Mouse (Mus musculus): ENCODE measurements around the gene Gp2. TPM values are rescaled to one million over a fixed set of nuclear protein-coding genes. Genes with fewer than 3 reads are reported as not detected.

The Gp2 gene
- polyA plus RNA-seq (2014; fragmentation: Nextera tagmentation; extraction: Ambion mirVana): not detected in 2 replicates

- no peaks in the 10 kb centered on the region for H3K27me3 ChIP-seq (ENCODE audit: control insufficient read depth, insufficient read depth, low read length)
- H3K36me3 ChIP-seq (ENCODE audit: control insufficient read depth, insufficient read depth, low read length): no peaks in the 10 kb centered on the region
- no peak within 1 kb of the TSS for H3K27ac ChIP-seq (ENCODE audit: low read depth, low read length)
- 88% methylated on average over 6 of the region's 6 CpGs for WGBS (ENCODE audit: insufficient replicate concordance)
- no peak within 1 kb of the TSS for H3K9ac ChIP-seq (ENCODE audit: low read depth, low read length)
- no peaks in the 10 kb centered on the region for H3K4me1 ChIP-seq (ENCODE audit: control insufficient read depth, insufficient read depth, low read length)
- ATAC-seq (replicated peaks; ENCODE audit: insufficient number of reproducible peaks, low FRiP score, low TSS enrichment): no peak
- H3K4me2 ChIP-seq: no peak within 1 kb of the TSS
- H3K4me3 ChIP-seq (ENCODE audit: low read depth, low read length): no peak within 1 kb of the TSS
- no peaks in the 10 kb centered on the region for H3K9me3 ChIP-seq (replicated peaks; ENCODE audit: control insufficient read depth, low read length)
Measured at GRCm38 (mm10) chr7:119459185-119459584, at the start of gene Gp2. Gp2 (minus strand) TSS chr7:119459285.

GRCm38 (mm10) chr7:119490041-119490780 lies 31.1 kb upstream of the Gp2 start:
- Histone ChIP-seq H3K4me2 (no peak overlapping the region), H3K27ac (ENCODE audit: low read depth, low read length) (no peak overlapping the region), H3K4me3 (ENCODE audit: low read depth, low read length) (no peak overlapping the region), H3K36me3 (ENCODE audit: control insufficient read depth, insufficient read depth, low read length) (no peaks in the 10 kb centered on the region), H3K9ac (ENCODE audit: low read depth, low read length) (no peak overlapping the region), H3K4me1 (ENCODE audit: control insufficient read depth, insufficient read depth, low read length) (no peaks in the 10 kb centered on the region), H3K27me3 (ENCODE audit: control insufficient read depth, insufficient read depth, low read length) (no peaks in the 10 kb centered on the region), H3K9me3 (replicated peaks; ENCODE audit: control insufficient read depth, low read length) (no peaks in the 10 kb centered on the region)
- WGBS (ENCODE audit: insufficient replicate concordance): 70% methylated on average over 4 of the region's 4 CpGs
- ATAC-seq (replicated peaks; ENCODE audit: insufficient number of reproducible peaks, low FRiP score, low TSS enrichment): no peak

- Histone ChIP-seq H3K9ac (ENCODE audit: low read depth, low read length) (no peak overlapping the region), H3K4me1 (ENCODE audit: control insufficient read depth, insufficient read depth, low read length) (no peaks in the 10 kb centered on the region), H3K27ac (ENCODE audit: low read depth, low read length) (no peak overlapping the region), H3K27me3 (ENCODE audit: control insufficient read depth, insufficient read depth, low read length) (no peaks in the 10 kb centered on the region), H3K9me3 (replicated peaks; ENCODE audit: control insufficient read depth, low read length) (no peaks in the 10 kb centered on the region), H3K4me3 (ENCODE audit: low read depth, low read length) (no peak overlapping the region), H3K4me2 (no peak overlapping the region), H3K36me3 (ENCODE audit: control insufficient read depth, insufficient read depth, low read length) (no peaks in the 10 kb centered on the region)
- ATAC-seq (replicated peaks; ENCODE audit: insufficient number of reproducible peaks, low FRiP score, low TSS enrichment): no peak
- WGBS (ENCODE audit: insufficient replicate concordance): 84% methylated on average over 5 of the region's 5 CpGs
Measured at GRCm38 (mm10) chr7:119486683-119487082, 27.6 kb upstream of the Gp2 start.

GRCm38 (mm10) chr7:119484154-119484553 lies 25.1 kb upstream of the Gp2 start:
- Histone ChIP-seq H3K9me3 (replicated peaks; ENCODE audit: control insufficient read depth, low read length) (no peaks in the 10 kb centered on the region), H3K4me2 (no peak overlapping the region), H3K36me3 (ENCODE audit: control insufficient read depth, insufficient read depth, low read length) (no peaks in the 10 kb centered on the region), H3K27ac (ENCODE audit: low read depth, low read length) (no peak overlapping the region), H3K4me1 (ENCODE audit: control insufficient read depth, insufficient read depth, low read length) (no peaks in the 10 kb centered on the region), H3K27me3 (ENCODE audit: control insufficient read depth, insufficient read depth, low read length) (no peaks in the 10 kb centered on the region), H3K4me3 (ENCODE audit: low read depth, low read length) (no peak overlapping the region), H3K9ac (ENCODE audit: low read depth, low read length) (no peak overlapping the region)
- 73% methylated on average over 4 of the region's 4 CpGs for WGBS (ENCODE audit: insufficient replicate concordance)
- no peak for ATAC-seq (replicated peaks; ENCODE audit: insufficient number of reproducible peaks, low FRiP score, low TSS enrichment)

GRCm38 (mm10) chr7:119479256-119479655 lies 20.2 kb upstream of the Gp2 start, which contains the start of gene Umod:
Umod (minus strand) TSS chr7:119479282.
- no peaks in the 10 kb centered on the region for H3K36me3 ChIP-seq (ENCODE audit: control insufficient read depth, insufficient read depth, low read length)
- H3K4me2 ChIP-seq: no peak within 1 kb of the TSS
- no peaks in the 10 kb centered on the region for H3K9me3 ChIP-seq (replicated peaks; ENCODE audit: control insufficient read depth, low read length)
- no peak within 1 kb of the TSS for H3K4me3 ChIP-seq (ENCODE audit: low read depth, low read length)
- no peaks in the 10 kb centered on the region for H3K27me3 ChIP-seq (ENCODE audit: control insufficient read depth, insufficient read depth, low read length)
- no peak for ATAC-seq (replicated peaks; ENCODE audit: insufficient number of reproducible peaks, low FRiP score, low TSS enrichment)
- H3K4me1 ChIP-seq (ENCODE audit: control insufficient read depth, insufficient read depth, low read length): no peaks in the 10 kb centered on the region
- no peak within 1 kb of the TSS for H3K27ac ChIP-seq (ENCODE audit: low read depth, low read length)
- no peak within 1 kb of the TSS for H3K9ac ChIP-seq (ENCODE audit: low read depth, low read length)

GRCm38 (mm10) chr7:119476500-119477389 lies 17.7 kb upstream of the Gp2 start:
- Histone ChIP-seq H3K27ac (ENCODE audit: low read depth, low read length) (no peak overlapping the region), H3K9me3 (replicated peaks; ENCODE audit: control insufficient read depth, low read length) (no peaks in the 10 kb centered on the region), H3K4me1 (ENCODE audit: control insufficient read depth, insufficient read depth, low read length) (no peaks in the 10 kb centered on the region), H3K9ac (ENCODE audit: low read depth, low read length) (no peak overlapping the region), H3K4me3 (ENCODE audit: low read depth, low read length) (no peak overlapping the region), H3K27me3 (ENCODE audit: control insufficient read depth, insufficient read depth, low read length) (no peaks in the 10 kb centered on the region), H3K4me2 (no peak overlapping the region), H3K36me3 (ENCODE audit: control insufficient read depth, insufficient read depth, low read length) (no peaks in the 10 kb centered on the region)
- ATAC-seq (replicated peaks; ENCODE audit: insufficient number of reproducible peaks, low FRiP score, low TSS enrichment): no peak; the same call in 1 of the 2 replicates
- 68% methylated on average over 33 of the region's 33 CpGs for whole genome bisulfite sequencing (ENCODE audit: insufficient replicate concordance)

- Histone ChIP-seq H3K36me3 (ENCODE audit: control insufficient read depth, insufficient read depth, low read length) (no peaks in the 10 kb centered on the region), H3K27me3 (ENCODE audit: control insufficient read depth, insufficient read depth, low read length) (no peaks in the 10 kb centered on the region), H3K4me3 (ENCODE audit: low read depth, low read length) (no peak overlapping the region), H3K9me3 (replicated peaks; ENCODE audit: control insufficient read depth, low read length) (no peaks in the 10 kb centered on the region), H3K4me2 (no peak overlapping the region), H3K4me1 (ENCODE audit: control insufficient read depth, insufficient read depth, low read length) (no peaks in the 10 kb centered on the region), H3K9ac (ENCODE audit: low read depth, low read length) (no peak overlapping the region), H3K27ac (ENCODE audit: low read depth, low read length) (no peak overlapping the region)
- 68% methylated on average over 7 of the region's 7 CpGs for WGBS (ENCODE audit: insufficient replicate concordance)
- no peak for ATAC-seq (replicated peaks; ENCODE audit: insufficient number of reproducible peaks, low FRiP score, low TSS enrichment)
Measured at GRCm38 (mm10) chr7:119454192-119454591, 4.9 kb downstream of the Gp2 start.

- Histone ChIP-seq H3K27ac (ENCODE audit: low read depth, low read length) (no peak overlapping the region), H3K36me3 (ENCODE audit: control insufficient read depth, insufficient read depth, low read length) (no peaks in the 10 kb centered on the region), H3K9ac (ENCODE audit: low read depth, low read length) (no peak overlapping the region), H3K4me3 (ENCODE audit: low read depth, low read length) (no peak overlapping the region), H3K4me1 (ENCODE audit: control insufficient read depth, insufficient read depth, low read length) (no peaks in the 10 kb centered on the region), H3K4me2 (no peak overlapping the region), H3K9me3 (replicated peaks; ENCODE audit: control insufficient read depth, low read length) (no peaks in the 10 kb centered on the region), H3K27me3 (ENCODE audit: control insufficient read depth, insufficient read depth, low read length) (no peaks in the 10 kb centered on the region)
- WGBS (ENCODE audit: insufficient replicate concordance): 58% methylated on average over 4 of the region's 4 CpGs
- no peak for ATAC-seq (replicated peaks; ENCODE audit: insufficient number of reproducible peaks, low FRiP score, low TSS enrichment)
Measured at GRCm38 (mm10) chr7:119443849-119444248, 15.2 kb downstream of the Gp2 start.
